Mouse (Mus musculus): ENCODE measurements at regions not wholly inside any gene's neighbourhood (a gene's known extent, or its start where the extent isn't known, plus 50 kb on each side); places are given as distances from the start of the nearest gene placed in this dataset.

GRCm38 (mm10) chr4:69855001-69855400 lies 555.2 kb downstream of the Cdk5rap2 start:
- no peak for ATAC-seq (replicated peaks; ENCODE audit: low FRiP score)

GRCm38 (mm10) chr4:69852637-69853036 lies 557.6 kb downstream of the Cdk5rap2 start:
- Histone ChIP-seq H3K9me3 (ENCODE audit: control insufficient read depth, low read length) (no peaks in the 10 kb centered on the region), H3K4me1 (replicated peaks; ENCODE audit: control insufficient read depth, insufficient read depth, low read length) (no peaks in the 10 kb centered on the region), H3K36me3 (ENCODE audit: control insufficient read depth, insufficient read depth, low read length) (no peaks in the 10 kb centered on the region), H3K27me3 (ENCODE audit: control insufficient read depth, insufficient read depth, low read length) (no peaks in the 10 kb centered on the region), H3K9ac (ENCODE audit: low read length) (no peak overlapping the region), H3K4me2 (ENCODE audit: low read depth, low read length, severe bottlenecking) (no peak overlapping the region), H3K4me3 (ENCODE audit: low read depth, low read length) (no peak overlapping the region), H3K27ac (ENCODE audit: low read depth, low read length) (no peak overlapping the region)
- DNase-seq (ENCODE audit: low spot score) = no peak
- ATAC-seq (replicated peaks; ENCODE audit: low FRiP score) = no peak
- 9% methylated on average over 1 of the region's 1 CpGs for WGBS

More at GRCm38 (mm10) chr4:69855001-69855400, 555.2 kb downstream of the Cdk5rap2 start:
- Histone ChIP-seq H3K36me3 (ENCODE audit: control insufficient read depth, insufficient read depth, low read length) (no peaks in the 10 kb centered on the region), H3K4me1 (replicated peaks; ENCODE audit: control insufficient read depth, insufficient read depth, low read length) (no peaks in the 10 kb centered on the region), H3K9me3 (ENCODE audit: control insufficient read depth, low read length) (no peaks in the 10 kb centered on the region), H3K4me3 (ENCODE audit: low read depth, low read length) (no peak overlapping the region), H3K9ac (ENCODE audit: low read length) (no peak overlapping the region), H3K27ac (ENCODE audit: low read depth, low read length) (no peak overlapping the region), H3K4me2 (ENCODE audit: low read depth, low read length, severe bottlenecking) (no peak overlapping the region), H3K27me3 (ENCODE audit: control insufficient read depth, insufficient read depth, low read length) (no peaks in the 10 kb centered on the region)
- no peak for DNase-seq (ENCODE audit: low spot score)
- WGBS = 92% methylated on average over 13 of the region's 13 CpGs

GRCm38 (mm10) chr4:69849423-69849822 lies 560.8 kb downstream of the Cdk5rap2 start:
- Histone ChIP-seq H3K27me3 (ENCODE audit: control insufficient read depth, insufficient read depth, low read length) (no peaks in the 10 kb centered on the region), H3K4me3 (ENCODE audit: low read depth, low read length) (no peak overlapping the region), H3K36me3 (ENCODE audit: control insufficient read depth, insufficient read depth, low read length) (no peaks in the 10 kb centered on the region), H3K27ac (ENCODE audit: low read depth, low read length) (no peak overlapping the region), H3K9ac (ENCODE audit: low read length) (no peak overlapping the region), H3K4me1 (replicated peaks; ENCODE audit: control insufficient read depth, insufficient read depth, low read length) (no peaks in the 10 kb centered on the region), H3K4me2 (ENCODE audit: low read depth, low read length, severe bottlenecking) (no peak overlapping the region), H3K9me3 (ENCODE audit: control insufficient read depth, low read length) (no peaks in the 10 kb centered on the region)
- no peak for DNase-seq (ENCODE audit: low spot score)
- WGBS = 88% methylated on average over 3 of the region's 3 CpGs
- no peak for ATAC-seq (replicated peaks; ENCODE audit: low FRiP score)

- Histone ChIP-seq H3K9me3 (ENCODE audit: control insufficient read depth, low read length) (no peaks in the 10 kb centered on the region), H3K4me1 (replicated peaks; ENCODE audit: control insufficient read depth, insufficient read depth, low read length) (no peaks in the 10 kb centered on the region), H3K9ac (ENCODE audit: low read length) (no peak overlapping the region), H3K4me2 (ENCODE audit: low read depth, low read length, severe bottlenecking) (no peak overlapping the region), H3K27me3 (ENCODE audit: control insufficient read depth, insufficient read depth, low read length) (no peaks in the 10 kb centered on the region), H3K36me3 (ENCODE audit: control insufficient read depth, insufficient read depth, low read length) (no peaks in the 10 kb centered on the region), H3K27ac (ENCODE audit: low read depth, low read length) (no peak overlapping the region), H3K4me3 (ENCODE audit: low read depth, low read length) (no peak overlapping the region)
- 61% methylated on average over 9 of the region's 9 CpGs for WGBS
- DNase-seq (ENCODE audit: low spot score) (no peak), ATAC-seq (replicated peaks; ENCODE audit: low FRiP score) (no peak)
Measured at GRCm38 (mm10) chr4:69839868-69840267, 570.4 kb downstream of the Cdk5rap2 start.

GRCm38 (mm10) chr4:69838940-69839339 lies 571.3 kb downstream of the Cdk5rap2 start:
- Histone ChIP-seq H3K4me2 (ENCODE audit: low read depth, low read length, severe bottlenecking) (no peak overlapping the region), H3K4me1 (replicated peaks; ENCODE audit: control insufficient read depth, insufficient read depth, low read length) (no peaks in the 10 kb centered on the region), H3K36me3 (ENCODE audit: control insufficient read depth, insufficient read depth, low read length) (no peaks in the 10 kb centered on the region), H3K9ac (ENCODE audit: low read length) (no peak overlapping the region), H3K9me3 (ENCODE audit: control insufficient read depth, low read length) (no peaks in the 10 kb centered on the region), H3K27me3 (ENCODE audit: control insufficient read depth, insufficient read depth, low read length) (no peaks in the 10 kb centered on the region), H3K27ac (ENCODE audit: low read depth, low read length) (no peak overlapping the region), H3K4me3 (ENCODE audit: low read depth, low read length) (no peak overlapping the region)
- ATAC-seq (replicated peaks; ENCODE audit: low FRiP score) = 0 out of 2 replicates have a peak, but pooled peaks have one; percentile 24
- 14% methylated on average over 4 of the region's 4 CpGs for WGBS
- no peak for DNase-seq (ENCODE audit: low spot score)

GRCm38 (mm10) chr4:69824903-69825268 lies 585.4 kb downstream of the Cdk5rap2 start:
- no peaks in the 10 kb centered on the region for H3K9me3 ChIP-seq (ENCODE audit: control insufficient read depth, low read length)
- no peak overlapping the region for H3K9ac ChIP-seq (ENCODE audit: low read length)
- 32% methylated on average over 3 of the region's 3 CpGs for WGBS
- H3K27ac ChIP-seq (ENCODE audit: low read depth, low read length) = no peak overlapping the region
- no peaks in the 10 kb centered on the region for H3K27me3 ChIP-seq (ENCODE audit: control insufficient read depth, insufficient read depth, low read length)
- peaks cover 7% of the 10 kb centered on the region; the same call in 1 of the 2 replicates for H3K4me1 ChIP-seq (replicated peaks; ENCODE audit: control insufficient read depth, insufficient read depth, low read length)
- no peak overlapping the region for H3K4me3 ChIP-seq (ENCODE audit: low read depth, low read length)
- no peaks in the 10 kb centered on the region for H3K36me3 ChIP-seq (ENCODE audit: control insufficient read depth, insufficient read depth, low read length)
- ATAC-seq (replicated peaks; ENCODE audit: low FRiP score) (no peak), DNase-seq (ENCODE audit: low spot score) (no peak)
- no peak overlapping the region for H3K4me2 ChIP-seq (ENCODE audit: low read depth, low read length, severe bottlenecking)

GRCm38 (mm10) chr4:69824215-69824902 lies 585.9 kb downstream of the Cdk5rap2 start:
- no peaks in the 10 kb centered on the region for H3K27me3 ChIP-seq (ENCODE audit: control insufficient read depth, insufficient read depth, low read length)
- no peak overlapping the region for H3K27ac ChIP-seq (ENCODE audit: low read depth, low read length)
- no peak overlapping the region for H3K4me2 ChIP-seq (ENCODE audit: low read depth, low read length, severe bottlenecking)
- no peaks in the 10 kb centered on the region for H3K9me3 ChIP-seq (ENCODE audit: control insufficient read depth, low read length)
- WGBS = 6% methylated on average over 6 of the region's 6 CpGs
- ATAC-seq (replicated peaks; ENCODE audit: low FRiP score) = peak; percentile 68
- peak; percentile 51 for DNase-seq (ENCODE audit: low spot score)
- no peak overlapping the region for H3K9ac ChIP-seq (ENCODE audit: low read length)
- peaks cover 7% of the 10 kb centered on the region; the same call in 1 of the 2 replicates for H3K4me1 ChIP-seq (replicated peaks; ENCODE audit: control insufficient read depth, insufficient read depth, low read length)
- H3K4me3 ChIP-seq (ENCODE audit: low read depth, low read length) = no peak overlapping the region
- H3K36me3 ChIP-seq (ENCODE audit: control insufficient read depth, insufficient read depth, low read length) = no peaks in the 10 kb centered on the region

- Histone ChIP-seq H3K9ac (ENCODE audit: low read length) (no peak overlapping the region), H3K27ac (ENCODE audit: low read depth, low read length) (no peak overlapping the region), H3K4me3 (ENCODE audit: low read depth, low read length) (no peak overlapping the region), H3K4me1 (replicated peaks; ENCODE audit: control insufficient read depth, insufficient read depth, low read length) (peaks cover 7% of the 10 kb centered on the region; the same call in 1 of the 2 replicates), H3K36me3 (ENCODE audit: control insufficient read depth, insufficient read depth, low read length) (no peaks in the 10 kb centered on the region), H3K4me2 (ENCODE audit: low read depth, low read length, severe bottlenecking) (no peak overlapping the region), H3K27me3 (ENCODE audit: control insufficient read depth, insufficient read depth, low read length) (no peaks in the 10 kb centered on the region), H3K9me3 (ENCODE audit: control insufficient read depth, low read length) (no peaks in the 10 kb centered on the region)
- DNase-seq (ENCODE audit: low spot score) (no peak), ATAC-seq (replicated peaks; ENCODE audit: low FRiP score) (peak; percentile 53; the same call in 1 of the 2 replicates)
- WGBS = 14% methylated on average over 1 of the region's 1 CpGs
Measured at GRCm38 (mm10) chr4:69823311-69823940, 586.8 kb downstream of the Cdk5rap2 start.

GRCm38 (mm10) chr4:69818885-69819284 lies 591.4 kb downstream of the Cdk5rap2 start:
- no peak for ATAC-seq (replicated peaks; ENCODE audit: low FRiP score)
- Histone ChIP-seq H3K4me3 (ENCODE audit: low read depth, low read length) (no peak overlapping the region), H3K4me2 (ENCODE audit: low read depth, low read length, severe bottlenecking) (no peak overlapping the region), H3K9ac (ENCODE audit: low read length) (no peak overlapping the region), H3K27me3 (ENCODE audit: control insufficient read depth, insufficient read depth, low read length) (no peaks in the 10 kb centered on the region), H3K4me1 (replicated peaks; ENCODE audit: control insufficient read depth, insufficient read depth, low read length) (peaks cover 2% of the 10 kb centered on the region; the same call in 1 of the 2 replicates), H3K27ac (ENCODE audit: low read depth, low read length) (no peak overlapping the region), H3K36me3 (ENCODE audit: control insufficient read depth, insufficient read depth, low read length) (no peaks in the 10 kb centered on the region), H3K9me3 (ENCODE audit: control insufficient read depth, low read length) (no peaks in the 10 kb centered on the region)
- no peak for DNase-seq (ENCODE audit: low spot score)
- WGBS = 7% methylated on average over 3 of the region's 3 CpGs

Measured in forebrain, embryonic 11.5 days (tissue).